Mouse (Mus musculus): ENCODE measurements around the gene Il18r1. TPM values are rescaled to one million over a fixed set of nuclear protein-coding genes. Genes with fewer than 3 reads are reported as not detected.

Gene Il18r1
- polyA plus RNA-seq, 1 experiment: 0.05 TPM

DNA sequence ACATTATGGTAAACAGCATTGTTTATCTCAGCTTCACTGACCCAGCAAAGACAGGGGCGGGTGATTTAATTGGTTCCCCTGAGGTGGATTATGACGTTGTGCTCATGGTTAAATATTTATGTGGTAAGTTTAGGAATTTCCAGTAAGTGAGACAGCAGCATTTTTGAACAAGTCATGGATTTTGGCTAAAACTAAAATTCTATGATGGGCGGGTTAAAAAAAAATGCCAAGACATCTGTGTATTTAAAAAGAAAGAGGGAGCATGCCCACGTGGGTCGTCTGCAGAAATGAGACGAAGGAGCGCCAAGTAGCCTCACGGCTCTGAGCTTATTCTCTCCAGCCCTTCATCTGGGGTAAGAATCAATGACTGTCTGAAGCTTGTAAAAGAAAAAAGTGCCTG lies 25.8 kb upstream of the Il18r1 start:
- TF ChIP-seq CTCF (IDR thresholded peaks at IDR 0.05; ENCODE audit: borderline replicate concordance, extremely low read depth, insufficient read depth, insufficient read length) (no peak), POLR2A (IDR thresholded peaks at IDR 0.05; ENCODE audit: borderline replicate concordance, extremely low read depth, insufficient read depth, insufficient read length, poor library complexity, severe bottlenecking) (no peak)
- no peak for DNase-seq (ENCODE audit: low read depth)

- no peak for TF ChIP-seq CTCF (IDR thresholded peaks at IDR 0.05; ENCODE audit: borderline replicate concordance, extremely low read depth, insufficient read depth, insufficient read length)
- TF ChIP-seq POLR2A (IDR thresholded peaks at IDR 0.05; ENCODE audit: borderline replicate concordance, extremely low read depth, insufficient read depth, insufficient read length, poor library complexity, severe bottlenecking): no peak
- no peak for DNase-seq (ENCODE audit: low read depth)
These were observed 20.6 kb upstream of the Il18r1 start for GRCm38 (mm10) chr1:40444800-40445199.

GRCm38 (mm10) chr1:40467306-40467705 lies 2.0 kb downstream of the Il18r1 start:
- TF ChIP-seq POLR2A (IDR thresholded peaks at IDR 0.05; ENCODE audit: borderline replicate concordance, extremely low read depth, insufficient read depth, insufficient read length, poor library complexity, severe bottlenecking) (no peak), CTCF (IDR thresholded peaks at IDR 0.05; ENCODE audit: borderline replicate concordance, extremely low read depth, insufficient read depth, insufficient read length) (no peak)

GRCm38 (mm10) chr1:40468805-40469204 lies 3.5 kb downstream of the Il18r1 start:
- no peak for TF ChIP-seq POLR2A (IDR thresholded peaks at IDR 0.05; ENCODE audit: borderline replicate concordance, extremely low read depth, insufficient read depth, insufficient read length, poor library complexity, severe bottlenecking)
- no peak for TF ChIP-seq CTCF (IDR thresholded peaks at IDR 0.05; ENCODE audit: borderline replicate concordance, extremely low read depth, insufficient read depth, insufficient read length)
- no peak for DNase-seq (ENCODE audit: low read depth)

More at GRCm38 (mm10) chr1:40467306-40467705, 2.0 kb downstream of the Il18r1 start:
- DNase-seq (ENCODE audit: low read depth): no peak

GRCm38 (mm10) chr1:40469900-40470299 lies 4.5 kb downstream of the Il18r1 start:
- no peak for DNase-seq (ENCODE audit: low read depth)
- TF ChIP-seq POLR2A (IDR thresholded peaks at IDR 0.05; ENCODE audit: borderline replicate concordance, extremely low read depth, insufficient read depth, insufficient read length, poor library complexity, severe bottlenecking) (no peak), CTCF (IDR thresholded peaks at IDR 0.05; ENCODE audit: borderline replicate concordance, extremely low read depth, insufficient read depth, insufficient read length) (no peak)

DNA sequence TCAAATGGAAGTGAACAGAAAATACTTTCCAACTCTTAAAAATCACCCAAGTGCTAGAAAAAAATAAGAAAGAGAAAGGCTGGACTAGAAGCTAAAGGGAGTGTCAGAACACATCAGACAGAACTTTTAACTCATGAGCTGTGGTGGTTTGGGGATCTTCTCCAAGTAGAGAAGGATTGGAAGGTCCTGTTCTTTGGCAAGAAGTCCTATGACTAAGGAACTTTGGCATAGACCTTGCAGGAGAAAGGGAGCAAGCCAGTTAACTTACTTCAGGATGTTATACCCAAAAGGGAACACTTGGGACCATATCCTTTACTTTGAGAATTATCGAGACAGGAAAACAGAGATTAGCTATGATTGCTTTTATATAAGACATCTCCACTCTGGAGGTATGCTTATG lies 7.0 kb downstream of the Il18r1 start:
- TF ChIP-seq CTCF (IDR thresholded peaks at IDR 0.05; ENCODE audit: borderline replicate concordance, extremely low read depth, insufficient read depth, insufficient read length) (no peak), POLR2A (IDR thresholded peaks at IDR 0.05; ENCODE audit: borderline replicate concordance, extremely low read depth, insufficient read depth, insufficient read length, poor library complexity, severe bottlenecking) (no peak)
- DNase-seq (ENCODE audit: low read depth): no peak

GRCm38 (mm10) chr1:40473640-40474039 lies 8.3 kb downstream of the Il18r1 start:
- DNase-seq (ENCODE audit: low read depth): no peak
- no peak for TF ChIP-seq CTCF (IDR thresholded peaks at IDR 0.05; ENCODE audit: borderline replicate concordance, extremely low read depth, insufficient read depth, insufficient read length)
- TF ChIP-seq POLR2A (IDR thresholded peaks at IDR 0.05; ENCODE audit: borderline replicate concordance, extremely low read depth, insufficient read depth, insufficient read length, poor library complexity, severe bottlenecking): no peak

GRCm38 (mm10) chr1:40474336-40474735 lies 9.0 kb downstream of the Il18r1 start:
- DNase-seq (ENCODE audit: low read depth): no peak
- no peak for TF ChIP-seq POLR2A (IDR thresholded peaks at IDR 0.05; ENCODE audit: borderline replicate concordance, extremely low read depth, insufficient read depth, insufficient read length, poor library complexity, severe bottlenecking)
- TF ChIP-seq CTCF (IDR thresholded peaks at IDR 0.05; ENCODE audit: borderline replicate concordance, extremely low read depth, insufficient read depth, insufficient read length): no peak

DNA sequence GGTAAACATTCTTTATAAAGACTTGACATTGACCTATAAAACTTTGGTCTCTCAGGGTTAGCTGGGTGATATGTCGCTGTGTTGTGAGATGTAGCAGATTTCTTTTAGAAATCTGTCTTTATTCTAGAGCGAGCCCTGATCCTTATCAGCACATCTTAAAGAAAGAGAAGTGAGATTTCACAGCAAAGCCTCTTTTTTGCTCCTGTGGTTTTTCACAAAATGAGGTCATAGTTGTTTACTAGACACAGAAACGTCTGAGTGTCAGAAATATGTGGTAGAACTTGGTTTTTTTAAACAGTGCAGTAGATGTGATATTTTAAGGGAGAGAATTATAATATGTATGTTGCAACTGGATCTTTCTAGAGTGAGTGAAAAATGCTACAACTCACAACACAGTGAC lies 10.3 kb downstream of the Il18r1 start:
- DNase-seq (ENCODE audit: low read depth): no peak
- TF ChIP-seq CTCF (IDR thresholded peaks at IDR 0.05; ENCODE audit: borderline replicate concordance, extremely low read depth, insufficient read depth, insufficient read length) (no peak), POLR2A (IDR thresholded peaks at IDR 0.05; ENCODE audit: borderline replicate concordance, extremely low read depth, insufficient read depth, insufficient read length, poor library complexity, severe bottlenecking) (no peak)

DNA sequence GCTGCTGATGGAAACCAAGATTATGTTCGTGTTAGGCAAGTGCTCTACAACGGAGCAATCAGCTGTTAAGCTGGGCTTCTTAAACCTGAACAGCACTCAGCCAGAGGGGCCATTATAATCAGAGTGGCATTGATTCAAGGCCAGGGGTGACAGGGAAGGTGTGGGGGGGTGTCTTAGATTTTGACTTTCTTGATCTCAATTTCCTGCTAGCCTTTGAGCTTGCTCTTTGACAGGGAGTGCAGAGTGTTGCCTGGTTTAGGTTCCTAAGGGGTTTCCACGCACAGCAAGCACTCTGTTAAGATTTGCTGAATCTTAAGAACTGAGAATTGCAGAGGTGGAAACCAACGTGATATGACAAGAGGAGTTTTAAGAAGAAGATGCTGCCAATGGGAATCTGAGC lies 11.4 kb downstream of the Il18r1 start:
- TF ChIP-seq POLR2A (IDR thresholded peaks at IDR 0.05; ENCODE audit: borderline replicate concordance, extremely low read depth, insufficient read depth, insufficient read length, poor library complexity, severe bottlenecking) (no peak), CTCF (IDR thresholded peaks at IDR 0.05; ENCODE audit: borderline replicate concordance, extremely low read depth, insufficient read depth, insufficient read length) (no peak)
- no peak for DNase-seq (ENCODE audit: low read depth)

DNA sequence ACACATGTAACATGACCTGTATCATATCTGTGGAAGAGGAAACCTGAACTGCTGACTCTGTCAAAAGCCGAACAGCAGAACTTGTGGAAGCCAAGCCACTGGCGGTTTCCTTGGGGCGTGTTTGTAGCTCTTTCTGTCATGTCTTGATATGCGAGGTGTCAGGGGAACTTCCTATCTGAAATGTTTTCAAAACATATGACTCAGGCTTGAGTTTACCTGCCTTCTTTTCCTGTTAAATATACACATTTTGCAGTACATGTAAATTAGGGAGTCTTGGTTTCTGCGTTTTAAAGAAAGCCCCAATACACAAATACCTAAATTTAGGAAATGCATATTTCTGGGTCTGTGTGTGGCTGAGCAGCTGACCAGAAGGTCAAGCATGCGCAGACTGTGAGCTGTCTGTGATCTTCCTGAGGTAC lies 14.2 kb downstream of the Il18r1 start:
- no peak for DNase-seq (ENCODE audit: low read depth)
- TF ChIP-seq CTCF (IDR thresholded peaks at IDR 0.05; ENCODE audit: borderline replicate concordance, extremely low read depth, insufficient read depth, insufficient read length): no peak
- TF ChIP-seq POLR2A (IDR thresholded peaks at IDR 0.05; ENCODE audit: borderline replicate concordance, extremely low read depth, insufficient read depth, insufficient read length, poor library complexity, severe bottlenecking): no peak

GRCm38 (mm10) chr1:40494594-40494993 lies 29.2 kb downstream of the Il18r1 start:
- TF ChIP-seq POLR2A (IDR thresholded peaks at IDR 0.05; ENCODE audit: borderline replicate concordance, extremely low read depth, insufficient read depth, insufficient read length, poor library complexity, severe bottlenecking) (no peak), CTCF (IDR thresholded peaks at IDR 0.05; ENCODE audit: borderline replicate concordance, extremely low read depth, insufficient read depth, insufficient read length) (no peak)

More at GRCm38 (mm10) chr1:40494594-40494993, 29.2 kb downstream of the Il18r1 start:
- no peak for DNase-seq (ENCODE audit: low read depth)
